Mouse (Mus musculus): ENCODE measurements around the gene Elp4.

Elp4 gene

DNA sequence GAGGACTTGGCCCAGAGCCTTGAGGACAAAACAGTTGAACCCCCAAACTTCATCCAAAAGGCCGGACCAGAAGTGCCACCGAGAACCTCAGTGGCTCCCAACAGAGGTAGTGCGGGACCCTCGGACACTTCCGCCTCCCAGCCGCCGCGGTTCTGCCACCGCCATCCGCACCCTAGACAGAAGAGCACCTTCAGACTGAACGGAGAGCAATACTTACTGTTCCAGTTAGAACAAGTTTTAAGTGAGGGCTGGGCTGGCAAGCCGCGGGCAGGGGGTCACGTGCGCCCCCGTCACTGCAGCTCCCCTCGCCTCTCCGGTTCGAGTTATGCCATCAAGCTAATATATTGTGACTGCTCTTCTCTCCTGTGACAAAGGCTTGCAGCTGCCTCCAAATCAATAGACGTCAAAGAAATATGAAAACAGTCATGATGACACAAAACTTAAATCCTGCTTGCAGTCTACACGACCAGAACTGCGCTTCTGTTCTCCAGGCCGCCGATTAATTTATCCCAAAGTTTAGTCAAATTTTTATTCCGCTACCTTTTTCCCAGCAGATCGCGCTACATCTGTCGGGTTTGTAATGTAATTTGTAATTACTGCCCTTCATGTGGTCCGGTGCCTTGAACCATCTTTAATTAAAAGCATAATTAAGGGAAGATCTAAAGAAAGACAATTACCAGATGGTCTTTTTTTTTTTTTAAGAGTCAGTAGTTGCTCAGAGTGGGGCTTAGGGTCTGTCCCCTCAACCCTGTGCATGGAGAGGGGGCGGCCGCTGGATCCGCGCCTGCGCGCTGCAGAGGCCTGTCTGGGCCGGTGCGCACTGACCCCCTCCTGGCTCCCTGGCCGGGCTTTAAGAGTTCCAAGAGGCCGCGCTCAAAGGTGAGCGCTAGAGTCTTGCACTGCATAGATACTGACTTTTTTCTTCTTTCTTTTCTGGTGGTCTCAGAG lies 244.2 kb downstream of the Elp4 start:
- in situ Hi-C loops (cut with MboI, MseI) = no loop called here

DNA sequence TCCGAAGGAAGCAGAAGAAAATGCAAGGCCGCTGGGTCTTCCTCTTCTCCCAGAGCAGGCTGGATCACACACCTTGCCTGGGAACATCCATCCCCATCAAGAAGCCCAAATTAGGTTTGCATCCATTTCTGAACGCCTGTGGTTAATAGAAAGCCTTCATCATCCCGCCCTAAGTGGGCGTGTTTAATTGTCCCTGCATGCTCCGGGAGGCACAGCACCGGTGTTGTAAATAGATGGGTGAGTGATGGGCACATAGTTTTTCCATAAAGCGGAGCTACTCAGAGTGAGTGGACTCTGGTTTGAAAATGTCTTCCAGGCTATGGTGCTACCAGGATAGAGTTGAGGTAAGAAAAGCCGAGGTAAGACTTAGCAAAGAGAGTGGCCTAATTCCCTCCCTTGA lies 245.0 kb downstream of the Elp4 start:
- in situ Hi-C loops (cut with MboI, MseI) = no loop called here

- in situ Hi-C loops (cut with MboI, MseI) = no loop called here
These were observed 247.9 kb downstream of the Elp4 start for GRCm38 (mm10) chr2:105656456-105656855.

All from T-helper 17 cell (primary cell).